In the genomic region with DNA sequence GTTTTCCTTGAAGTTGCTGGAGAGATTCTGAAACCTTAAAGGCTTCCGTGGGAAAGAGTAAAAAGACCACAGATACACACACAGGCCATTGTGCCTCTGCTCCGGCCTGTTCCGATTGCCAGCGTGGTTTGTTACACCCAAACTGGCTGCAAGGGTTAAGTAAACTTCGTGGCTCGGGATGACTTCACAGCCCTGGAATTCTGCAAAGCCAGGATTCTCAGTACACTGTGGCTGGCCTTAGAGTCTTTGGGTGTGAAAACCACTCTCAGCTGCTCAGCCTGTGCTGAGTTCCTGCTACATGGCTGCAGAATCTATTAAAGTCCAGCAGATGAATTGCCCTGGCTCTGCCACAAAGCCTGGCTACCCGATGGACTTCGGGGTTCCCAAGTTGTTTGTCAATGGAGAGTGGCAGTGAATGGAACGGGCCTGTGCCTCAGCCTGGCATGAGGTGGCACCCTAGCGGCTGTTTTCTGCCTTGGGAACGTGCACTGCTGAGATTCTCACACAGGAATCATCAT, we compare ENCODE assay signal across 8 mouse cellular contexts.
DNase-seq lines count a peak whose midpoint lies in the region; ATAC-seq and TF ChIP-seq lines count a peak whose summit lies in the region.

No protein-coding gene starts in this region.

- no peak for TF ChIP-seq POLR2A in heart, adult 2 months (IDR thresholded peaks at IDR 0.05; ENCODE audit: insufficient read depth, low read depth, low read length)
- TF ChIP-seq POLR2A in kidney, adult 2 months (IDR thresholded peaks at IDR 0.05; ENCODE audit: low read depth, low read length) = no peak

- H3K4me1 ChIP-seq in embryonic facial prominence, embryonic 13.5 days = peaks cover 30% of the 10 kb centered on the region
- H3K4me1 ChIP-seq in heart, adult 2 months (ENCODE audit: control insufficient read depth, insufficient read depth, low read length) = peaks cover 26% of the 10 kb centered on the region
- peaks cover 22% of the 10 kb centered on the region for H3K4me1 ChIP-seq in kidney, adult 2 months (ENCODE audit: control insufficient read depth, insufficient read depth, low read length)
- peaks cover 19% of the 10 kb centered on the region for H3K4me1 ChIP-seq in midbrain, embryonic 11.5 days (ENCODE audit: control insufficient read depth, insufficient read depth, low read length)
- H3K4me1 ChIP-seq in stomach, embryonic 14.5 days (ENCODE audit: control insufficient read depth, insufficient read depth, low read length) = peaks cover 28% of the 10 kb centered on the region

- peak overlapping the region; percentile 80 for H3K27ac ChIP-seq in embryonic facial prominence, embryonic 13.5 days
- peak overlapping the region; percentile 75 for H3K27ac ChIP-seq in heart, adult 2 months
- peak overlapping the region; percentile 54 for H3K27ac ChIP-seq in kidney, adult 2 months (ENCODE audit: insufficient read depth, low read depth, low read length)
- peak overlapping the region; percentile 71 for H3K27ac ChIP-seq in midbrain, embryonic 11.5 days (ENCODE audit: low read depth, low read length)
- H3K27ac ChIP-seq in stomach, embryonic 14.5 days (ENCODE audit: low read length) = peak overlapping the region; percentile 92

- no peaks in the 10 kb centered on the region for H3K27me3 ChIP-seq in embryonic facial prominence, embryonic 13.5 days
- no peaks in the 10 kb centered on the region for H3K27me3 ChIP-seq in heart, adult 2 months (ENCODE audit: control insufficient read depth, insufficient read depth, low read length)
- H3K27me3 ChIP-seq in kidney, adult 2 months (replicated peaks; ENCODE audit: control insufficient read depth, insufficient read depth, low read length) = no peaks in the 10 kb centered on the region; the same call in 1 of the 2 replicates
- H3K27me3 ChIP-seq in midbrain, embryonic 11.5 days (ENCODE audit: control insufficient read depth, insufficient read depth, low read length) = 0 out of 2 replicates have a peak, but pooled peaks cover 2% of the 10 kb centered on the region
- no peaks in the 10 kb centered on the region for H3K27me3 ChIP-seq in stomach, embryonic 14.5 days (ENCODE audit: control insufficient read depth, insufficient read depth, low read length)

- intact Hi-C loops in heart, adult 2 months (cut with DNase I) = loop anchor here (2.0 to 10.0 kb wide), 7 partner anchors 82 to 439 kb away; a partner anchor contains a TSS
- intact Hi-C loops in left cerebral cortex, postnatal 36 days (cut with DNase I) = loop anchor here (5.0 kb wide), 1 partner anchor 252 kb away; no protein-coding TSS in a partner anchor

- ATAC-seq in embryonic facial prominence, embryonic 13.5 days (ENCODE audit: insufficient number of reproducible peaks, insufficient read depth, low FRiP score, low TSS enrichment, low read depth) = peak; percentile 67; the same call in 1 of the 2 replicates
- peak; percentile 86 for ATAC-seq in midbrain, embryonic 11.5 days (ENCODE audit: low FRiP score)
- ATAC-seq in stomach, embryonic 14.5 days (ENCODE audit: insufficient number of reproducible peaks, insufficient read depth, low FRiP score, low read depth) = peak; percentile 84
- no peak for ATAC-seq in megakaryocyte progenitor cell, adult 5-6 weeks (replicated peaks; ENCODE audit: poor library complexity)

- peak overlapping the region; percentile 21; the same call in 1 of the 2 replicates for H3K9ac ChIP-seq in embryonic facial prominence, embryonic 13.5 days
- peak overlapping the region; percentile 18 for H3K9ac ChIP-seq in heart, adult 2 months (ENCODE audit: low read depth, low read length)
- peak overlapping the region; percentile 29; the same call in 1 of the 2 replicates for H3K9ac ChIP-seq in midbrain, embryonic 11.5 days (ENCODE audit: low read length)
- H3K9ac ChIP-seq in stomach, embryonic 14.5 days (replicated peaks; ENCODE audit: low read depth, low read length) = no peak overlapping the region

- 11% methylated on average over 11 of the region's 11 CpGs for WGBS in embryonic facial prominence, embryonic 13.5 days
- 4% methylated on average over 11 of the region's 11 CpGs for WGBS in heart, adult 2 months
- WGBS in kidney, adult 2 months = 8% methylated on average over 11 of the region's 11 CpGs
- WGBS in midbrain, embryonic 11.5 days = 11% methylated on average over 11 of the region's 11 CpGs
- WGBS in stomach, embryonic 14.5 days = 4% methylated on average over 11 of the region's 11 CpGs

- no peaks in the 10 kb centered on the region for H3K9me3 ChIP-seq in embryonic facial prominence, embryonic 13.5 days
- no peaks in the 10 kb centered on the region for H3K9me3 ChIP-seq in midbrain, embryonic 11.5 days (ENCODE audit: control insufficient read depth, low read length)
- no peaks in the 10 kb centered on the region for H3K9me3 ChIP-seq in stomach, embryonic 14.5 days (ENCODE audit: control insufficient read depth, low read depth, low read length)

- H3K4me3 ChIP-seq in embryonic facial prominence, embryonic 13.5 days = no peak overlapping the region
- peak overlapping the region; percentile 23; the same call in 1 of the 2 replicates for H3K4me3 ChIP-seq in heart, adult 2 months
- no peak overlapping the region for H3K4me3 ChIP-seq in kidney, adult 2 months (ENCODE audit: insufficient read depth, low read depth, low read length)
- no peak overlapping the region for H3K4me3 ChIP-seq in midbrain, embryonic 11.5 days (ENCODE audit: low read depth, low read length)
- no peak overlapping the region for H3K4me3 ChIP-seq in stomach, embryonic 14.5 days (ENCODE audit: low read depth, low read length)

- H3K4me2 ChIP-seq in embryonic facial prominence, embryonic 13.5 days = 0 out of 2 replicates have a peak overlapping the region, but pooled peaks have one; percentile 20
- H3K4me2 ChIP-seq in midbrain, embryonic 11.5 days = no peak overlapping the region
- peak overlapping the region; percentile 21; the same call in 1 of the 2 replicates for H3K4me2 ChIP-seq in stomach, embryonic 14.5 days (replicated peaks; ENCODE audit: low read depth, low read length)

- DNase-seq in adrenal gland, adult 8-10 months = peak; percentile 79
- peak; percentile 74 to 79 for DNase-seq in heart, adult 2 months
- DNase-seq in kidney, adult 2 months = peak; percentile 82
- DNase-seq in left cerebral cortex, postnatal 36 days (ENCODE audit: low spot score in 2 of 2) = peak; percentile 30 to 42
- DNase-seq in midbrain, embryonic 11.5 days (ENCODE audit: low spot score, missing footprints) = peak; percentile 97

- peaks cover 15% of the 10 kb centered on the region for H3K36me3 ChIP-seq in embryonic facial prominence, embryonic 13.5 days
- H3K36me3 ChIP-seq in heart, adult 2 months (ENCODE audit: control insufficient read depth, insufficient read depth, low read length) = peaks cover 10% of the 10 kb centered on the region
- no peaks in the 10 kb centered on the region for H3K36me3 ChIP-seq in kidney, adult 2 months (ENCODE audit: control insufficient read depth, insufficient read depth, low read length)
- no peaks in the 10 kb centered on the region for H3K36me3 ChIP-seq in midbrain, embryonic 11.5 days (ENCODE audit: control insufficient read depth, insufficient read depth, low read length)
- no peaks in the 10 kb centered on the region; the same call in 1 of the 2 replicates for H3K36me3 ChIP-seq in stomach, embryonic 14.5 days (ENCODE audit: control insufficient read depth, insufficient read depth, low read length)

- peaks cover 3% of the 10 kb centered on the region for H3K79me2 ChIP-seq in heart, adult 2 months (replicated peaks; ENCODE audit: control insufficient read depth, insufficient read depth, low read length)

- peak; percentile 70; the same call in 1 of the 2 replicates for TF ChIP-seq EP300 in heart, adult 2 months (IDR thresholded peaks at IDR 0.05; ENCODE audit: insufficient read depth, low read depth, low read length)

- peak; percentile 81 for TF ChIP-seq CTCF in heart, adult 2 months (IDR thresholded peaks at IDR 0.05)
- peak; percentile 73 for TF ChIP-seq CTCF in kidney, adult 2 months (conservative IDR thresholded peaks at IDR 0.05; ENCODE audit: insufficient read depth, insufficient read length, low read depth, low read length)

Comparison
In these comparisons a context has a peak if more than half of its experiments do, and no peak if none do; other contexts are left out.
1. DNase-seq: peak in every context shown above with its lines; median percentile 97 in midbrain, embryonic 11.5 days; 82 in kidney, adult 2 months; 79 in adrenal gland, adult 8-10 months; 76 in heart, adult 2 months; 36 in left cerebral cortex, postnatal 36 days.